Mouse (Mus musculus): Measurements from ENCODE around the gene Agpat3.
A peak's percentile ranks its signal among the peaks of the same experiment; 100 is the strongest.

The Agpat3 gene

DNA sequence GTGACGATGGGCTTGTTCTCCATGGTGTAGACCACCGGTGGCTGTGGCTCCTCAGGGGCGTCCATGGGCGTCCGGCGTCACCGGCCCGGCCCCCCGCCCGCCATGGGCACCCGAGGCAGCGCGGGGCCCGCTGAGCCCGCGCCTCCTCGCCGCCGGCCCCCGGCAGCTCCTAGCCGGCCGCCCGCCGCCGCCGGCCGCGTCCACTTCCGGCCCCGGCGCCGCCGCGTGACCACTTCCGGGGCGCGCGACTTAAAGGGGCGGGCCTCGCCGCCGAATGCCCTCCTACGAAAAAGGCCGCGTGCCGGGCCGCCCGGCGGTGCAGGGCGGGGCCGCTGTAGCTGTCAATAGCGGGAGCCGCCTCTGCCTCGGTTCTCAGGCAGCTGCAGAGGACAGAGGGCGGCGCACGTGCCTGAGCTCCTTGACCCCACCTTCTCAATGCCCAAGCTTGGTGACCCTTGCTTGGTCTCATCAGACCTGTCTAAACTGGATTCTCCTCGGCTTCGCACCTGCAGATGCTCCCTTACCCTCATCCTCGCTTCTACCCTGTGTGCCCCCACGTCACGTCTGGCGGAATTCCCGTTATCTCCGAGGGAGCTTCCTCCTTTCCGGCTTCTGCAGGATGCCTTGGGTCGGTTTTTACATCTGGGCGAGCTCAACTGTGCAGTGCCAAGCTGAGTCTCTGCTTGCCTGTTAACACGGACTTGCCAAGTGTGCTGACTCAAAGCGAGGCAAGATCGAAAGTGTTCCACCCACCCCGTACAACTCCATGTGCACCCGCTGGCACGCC, 107.7 kb downstream of the Agpat3 start, which contains the start of gene Trappc10:
Trappc10 (minus strand) TSS at position 204 of the 787 bp plus-strand sequence.
- DNase-seq, result peak; percentile 89

DNA sequence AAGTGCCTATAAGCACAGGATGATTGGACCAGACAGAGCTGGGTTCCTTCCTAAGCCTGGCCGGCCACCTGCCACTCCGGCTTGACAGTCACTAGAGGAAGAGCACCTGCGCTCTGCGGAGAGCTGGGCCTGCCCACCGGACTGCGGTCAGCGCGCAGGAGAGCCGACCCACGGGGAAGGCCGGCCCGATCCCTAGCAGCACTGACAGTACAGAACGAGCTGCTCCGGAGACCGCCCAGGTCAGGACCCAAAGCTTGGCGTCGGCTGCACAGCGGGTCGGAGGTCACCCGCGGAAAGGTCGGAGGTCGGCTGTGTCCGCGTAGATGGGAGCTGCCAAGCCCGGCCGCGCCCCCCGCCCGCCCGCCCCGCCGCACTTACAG, 108.2 kb downstream of the Agpat3 start:
- peak; percentile 53 for DNase-seq

DNA sequence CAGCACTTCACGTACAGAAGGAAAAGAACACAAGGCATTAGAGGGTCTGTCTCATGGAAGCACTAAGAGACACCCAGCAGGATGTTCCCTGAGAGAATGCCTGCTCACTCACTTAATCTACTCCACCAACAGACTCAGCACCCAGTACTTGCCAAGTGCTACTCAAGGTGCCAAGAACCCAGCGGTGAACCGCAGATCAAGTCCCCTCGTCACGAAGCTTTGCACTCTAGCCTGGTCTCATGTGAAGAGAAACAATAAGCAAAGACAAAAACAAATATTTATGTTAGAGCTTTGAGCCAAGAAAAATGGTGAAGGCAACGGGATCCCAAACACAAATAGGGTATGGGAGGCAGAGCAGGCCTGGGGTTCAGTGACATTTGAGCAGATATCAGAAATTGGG, 113.4 kb downstream of the Agpat3 start:
- DNase-seq, result no peak

DNA sequence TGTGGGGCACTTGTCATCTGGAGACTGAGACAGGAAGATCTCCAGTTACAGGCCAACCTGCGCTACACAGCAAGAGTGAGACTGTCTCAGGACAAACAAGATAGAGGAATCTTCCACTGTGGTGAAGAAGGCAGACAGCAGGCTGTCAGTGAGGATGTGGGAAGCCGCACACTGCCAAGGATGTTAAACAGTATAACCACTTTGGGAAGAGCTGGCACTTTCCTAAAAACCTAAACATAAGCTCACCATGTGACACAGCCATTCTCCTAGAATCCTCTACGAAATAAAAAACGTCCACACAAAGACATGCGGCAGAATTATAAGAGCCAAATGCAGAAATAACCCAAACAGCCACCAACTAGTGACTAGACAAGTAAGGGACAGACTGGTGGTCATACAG, 114.0 kb downstream of the Agpat3 start:
- no peak for DNase-seq

DNA sequence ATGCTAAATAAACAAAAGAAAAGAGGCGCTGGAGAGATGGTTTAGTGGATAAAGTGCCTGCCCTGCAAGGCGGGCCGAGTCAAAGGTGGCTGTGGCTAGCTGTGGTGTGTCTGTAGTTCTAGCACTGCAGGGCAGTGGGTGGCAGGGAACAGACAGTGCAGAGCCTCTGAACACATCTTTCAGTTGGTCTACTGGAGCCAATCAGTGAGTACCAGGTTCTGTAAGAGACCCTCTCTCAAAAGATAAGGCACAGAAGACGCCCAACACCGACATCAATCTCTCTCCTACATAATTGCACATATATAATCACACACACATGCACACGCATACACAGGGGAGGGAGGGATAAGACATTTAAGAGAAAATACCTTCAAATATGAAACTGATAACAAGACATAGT, 114.5 kb downstream of the Agpat3 start:
- no peak for DNase-seq

DNA sequence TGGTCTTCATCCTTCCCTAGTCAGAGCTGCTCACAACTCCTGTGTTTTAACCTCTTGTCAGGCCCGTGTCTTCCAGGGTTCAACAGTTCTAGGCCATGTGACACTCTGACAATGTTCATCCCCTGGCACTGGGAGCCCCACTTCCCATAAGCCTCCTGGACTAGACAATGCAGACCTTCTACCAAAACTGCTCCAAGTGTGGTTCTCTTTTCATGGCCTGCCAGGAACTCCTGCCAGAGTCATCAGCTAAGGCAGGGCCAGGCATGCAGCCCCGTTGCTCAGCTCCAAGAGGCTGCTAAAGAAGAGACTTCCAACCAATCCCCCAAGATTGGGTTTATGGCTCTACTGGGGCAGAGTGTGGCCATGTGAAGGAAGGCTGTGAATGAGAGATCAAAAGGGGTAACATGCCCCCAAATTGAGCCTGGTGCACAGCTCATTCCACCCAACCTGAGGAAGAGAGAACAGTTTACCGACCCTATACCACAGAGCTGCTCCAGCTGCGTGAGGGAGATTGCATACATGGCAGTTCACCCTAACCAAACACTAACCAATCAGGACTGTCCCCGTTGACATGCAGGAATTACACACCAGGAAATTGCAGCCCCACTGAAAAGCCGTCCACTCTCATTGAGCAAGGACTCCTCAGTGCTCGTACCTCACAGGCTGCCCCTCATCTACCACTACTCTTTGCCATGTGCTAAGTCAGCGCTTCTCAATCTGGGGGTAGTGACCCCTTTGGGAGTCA, 115.2 kb downstream of the Agpat3 start:
- no peak for DNase-seq

DNA sequence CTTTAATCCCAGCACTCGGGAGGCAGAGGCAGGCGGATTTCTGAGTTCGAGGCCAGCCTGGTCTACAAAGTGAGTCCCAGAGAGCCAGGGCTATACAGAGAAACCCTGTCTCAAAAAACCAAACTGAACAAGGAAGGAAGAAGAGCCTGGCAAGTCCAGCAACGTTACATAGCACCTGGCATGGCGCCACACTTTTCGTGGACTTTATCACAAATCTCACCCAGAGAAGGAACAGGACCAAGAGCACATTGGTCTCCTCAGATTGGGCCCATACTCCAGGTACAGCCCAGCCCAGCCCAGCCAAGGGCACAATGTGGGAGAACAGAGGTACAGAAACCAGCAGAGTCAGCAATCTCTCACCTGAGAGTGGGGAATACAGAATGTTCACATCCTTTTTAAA, 118.5 kb downstream of the Agpat3 start:
- peak; percentile 59 for DNase-seq

DNA sequence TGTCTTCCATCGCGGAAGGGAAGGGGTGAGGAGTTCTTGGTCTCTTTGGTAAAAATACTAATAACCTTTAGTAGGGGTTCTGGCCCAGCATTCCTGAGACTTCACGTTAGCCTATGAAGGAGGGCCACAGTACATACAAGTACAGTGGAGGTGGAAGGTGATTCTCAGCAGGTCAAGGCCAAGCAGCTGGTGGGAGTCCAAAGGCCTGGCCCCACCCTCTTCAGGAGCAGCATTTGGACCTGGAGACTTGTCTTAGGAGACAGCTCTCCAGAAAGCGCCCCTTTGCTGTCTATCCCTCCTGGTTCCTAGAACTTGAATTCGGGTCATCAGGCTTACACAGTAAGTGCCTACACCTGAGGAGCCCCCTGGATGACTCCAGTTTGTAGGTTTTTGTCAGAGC, 119.1 kb downstream of the Agpat3 start:
- peak; percentile 43 for DNase-seq

DNA sequence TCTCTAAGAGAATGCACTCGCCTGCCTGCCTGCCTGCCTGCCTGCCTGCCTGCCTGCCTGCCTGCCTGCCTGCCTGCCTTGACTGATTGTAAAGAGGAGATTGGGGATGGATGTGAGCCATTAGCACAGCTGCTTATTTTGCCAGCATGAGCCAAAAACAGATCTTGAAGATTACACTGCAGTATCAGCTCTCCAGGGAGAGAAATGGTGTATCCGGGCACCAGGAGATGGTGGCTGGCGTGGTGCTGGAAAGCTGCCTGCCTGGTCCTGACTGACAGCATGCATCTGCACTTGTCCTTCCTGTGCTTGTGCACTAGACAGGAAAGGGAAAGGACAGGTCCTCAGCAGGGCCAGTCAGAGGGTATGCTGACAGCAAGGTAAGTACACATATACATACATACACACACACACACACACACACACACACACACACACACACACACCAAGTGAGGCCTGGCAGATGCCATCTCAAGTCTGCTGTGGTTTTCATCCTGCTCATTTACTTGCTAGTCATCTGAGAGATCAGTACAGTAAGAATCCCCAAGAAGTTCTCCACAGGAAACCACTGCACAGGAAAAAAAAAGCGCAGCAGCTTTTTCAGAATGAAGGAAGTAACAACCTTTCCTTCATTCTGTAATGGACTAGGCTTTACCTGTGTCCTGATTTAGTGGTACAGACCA, 119.8 kb downstream of the Agpat3 start:
- DNase-seq, result no peak

DNA sequence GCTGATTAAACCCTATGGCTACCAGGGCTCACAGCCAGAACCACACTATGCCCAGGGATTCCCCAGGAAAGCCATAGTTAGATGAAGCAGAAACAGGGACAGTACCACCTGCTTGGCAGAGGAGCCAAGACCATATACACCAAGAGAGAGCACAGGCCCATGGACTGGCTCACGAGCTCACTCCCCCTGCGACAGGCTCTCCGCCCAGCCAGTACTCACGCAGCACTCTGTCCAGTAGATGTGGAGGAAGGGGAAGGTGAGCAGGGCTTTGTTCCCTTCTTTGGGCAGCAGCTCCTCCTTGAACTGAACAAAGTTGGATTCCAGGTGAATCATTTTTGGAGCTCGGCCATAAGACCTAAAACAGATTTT, 123.7 kb downstream of the Agpat3 start:
- no peak for DNase-seq

DNA sequence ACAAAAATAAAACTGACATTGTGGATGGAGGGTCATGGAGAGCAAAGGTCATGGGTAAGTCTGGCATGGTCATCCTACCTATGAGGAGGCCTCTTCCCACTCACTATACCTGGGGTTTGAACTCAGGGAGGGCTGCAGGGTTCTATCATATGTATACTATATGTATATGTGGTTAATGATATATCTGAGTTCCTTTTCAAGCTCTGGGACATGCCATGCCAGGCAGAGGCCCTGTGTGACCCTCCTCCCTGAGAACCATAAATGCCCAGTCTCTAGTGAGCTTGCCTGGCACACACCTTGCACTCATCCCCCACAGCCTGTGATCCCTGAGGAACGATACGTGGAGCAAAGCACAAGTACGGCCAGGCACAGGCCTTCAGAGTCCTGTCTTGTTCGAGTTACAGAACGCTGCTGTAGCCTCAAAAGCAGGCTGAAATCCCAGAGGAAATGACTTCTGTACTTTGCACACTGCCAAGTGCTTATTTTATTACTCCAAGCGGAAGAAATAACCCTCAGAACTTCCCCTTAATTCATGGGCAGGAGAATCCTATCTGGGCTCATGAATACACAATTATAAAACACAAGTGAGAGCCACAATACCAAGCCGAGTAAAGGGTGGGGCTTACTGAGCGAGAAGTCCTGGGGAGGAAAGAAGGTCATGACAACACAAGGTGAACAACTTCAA, 124.3 kb downstream of the Agpat3 start:
- DNase-seq, result no peak

DNA sequence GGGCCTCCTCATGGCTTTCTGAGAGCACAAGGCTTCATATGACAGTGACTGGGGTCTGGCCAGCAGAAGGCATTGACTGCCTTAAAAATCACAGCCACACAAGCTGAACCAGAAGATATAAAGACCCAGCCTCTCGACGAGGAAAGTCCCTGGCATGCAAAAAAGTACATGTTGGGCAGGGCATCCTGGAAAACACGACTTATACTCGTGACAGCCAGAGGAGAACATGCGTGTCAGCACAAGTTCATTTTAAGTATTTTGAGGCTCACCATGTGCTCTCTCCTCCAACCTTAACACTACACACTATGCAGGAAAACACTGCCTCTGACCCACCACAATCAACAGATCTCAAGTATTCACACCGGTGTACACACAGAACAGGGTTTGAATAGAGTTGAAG, 128.2 kb downstream of the Agpat3 start:
- no peak for DNase-seq

DNA sequence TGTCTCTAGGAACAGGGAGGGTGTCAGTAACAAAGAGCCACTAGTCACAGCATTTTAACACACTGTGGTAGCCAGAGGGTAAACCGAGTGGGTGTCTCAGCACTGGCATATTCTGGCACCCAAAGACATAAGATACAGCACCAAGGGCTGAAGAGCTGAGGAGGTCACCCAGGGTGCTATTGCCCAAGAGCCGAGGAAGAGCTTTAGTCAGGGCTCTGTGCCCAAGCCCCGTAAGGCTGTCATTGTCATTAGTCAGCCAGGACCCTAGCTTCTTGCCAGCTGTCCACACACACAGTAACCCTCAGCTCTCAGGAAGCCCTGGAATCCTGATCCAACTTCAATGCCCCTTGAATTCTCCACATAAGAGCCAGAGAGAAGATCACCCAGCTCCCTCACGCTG, 129.4 kb downstream of the Agpat3 start:
- DNase-seq, result no peak

DNA sequence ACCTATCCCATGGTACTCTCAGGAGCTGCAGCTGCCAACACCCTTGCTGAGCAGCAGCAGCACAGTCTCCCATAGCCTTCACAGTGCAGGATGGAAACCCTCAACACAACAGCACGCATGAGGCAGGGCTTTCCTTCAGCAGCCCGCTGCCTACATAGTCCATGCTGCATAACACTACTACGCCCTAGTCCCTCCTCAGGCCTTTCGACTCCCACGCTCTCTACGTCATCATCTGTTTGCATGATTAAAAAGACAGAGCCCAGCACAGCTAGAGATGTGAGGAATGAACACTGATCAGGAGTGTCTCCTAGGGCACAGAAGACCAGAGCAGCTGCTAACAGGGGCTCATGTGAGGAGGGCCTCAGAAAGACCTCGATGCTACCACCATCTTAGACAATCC, 131.0 kb downstream of the Agpat3 start:
- DNase-seq, result no peak

DNA sequence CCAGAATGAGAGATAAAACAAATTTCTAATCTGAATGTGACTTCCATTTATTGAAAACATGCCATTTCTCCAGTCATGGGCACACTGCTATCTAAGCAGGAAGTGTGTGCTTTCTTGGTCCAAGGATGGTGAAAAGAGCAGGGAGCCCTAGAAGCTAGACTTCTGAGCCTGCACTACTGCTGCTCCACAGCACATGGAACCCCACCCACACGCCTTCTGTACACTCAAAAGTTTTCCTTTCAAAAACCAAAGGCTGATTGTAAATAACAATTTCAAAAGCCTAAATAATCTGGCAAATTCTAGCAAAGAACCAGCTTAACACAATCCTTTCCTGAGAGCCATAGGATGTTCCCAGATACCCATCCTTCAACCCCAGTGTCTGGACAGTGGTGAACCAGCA, 132.8 kb downstream of the Agpat3 start:
- DNase-seq, result no peak
